Mouse (Mus musculus) forebrain, embryonic 11.5 days (tissue): ENCODE measurements around the gene Cnih1. TPM values are rescaled to one million over a fixed set of nuclear protein-coding genes. Genes with fewer than 3 reads are reported as not detected.
"Not testable (repeated sequence)": the region's sequence is repeated elsewhere in the genome, so short reads cannot be mapped to it uniquely, and the experiment has no call there.

Source experiments
- ATAC-seq: fragments of 200-750 bp; cut with Nextera tagmentation; replicated peaks from 2 replicates; pipeline ENCODE4 v1.8.0; 2017; ENCODE audit warnings: moderate TSS enrichment; ENCODE audit not compliant: low FRiP score
- DNase-seq: peaks from one replicate; pipeline ENCODE4 v3.0.0-alpha.2; 2017; ENCODE audit warnings: low spot score
- H3K27ac ChIP-seq: fragments of 300-500 bp; sonication (generic); 2 replicates; pipeline ENCODE4 v1.5.1; 2014; ENCODE audit warnings: low read depth, low read length
- H3K27me3 ChIP-seq: fragments of 300-500 bp; sonication (generic); 2 replicates; pipeline ENCODE4 v1.6.1; 2014; ENCODE audit warnings: mild to moderate bottlenecking, low read length, mixed read lengths; ENCODE audit not compliant: control insufficient read depth, insufficient read depth
- H3K36me3 ChIP-seq: fragments of 300-500 bp; sonication (generic); 2 replicates; pipeline ENCODE4 v1.6.1; 2014; ENCODE audit warnings: mild to moderate bottlenecking, low read length, moderate library complexity, mixed read lengths; ENCODE audit not compliant: control insufficient read depth, insufficient read depth
- H3K4me1 ChIP-seq: fragments of 300-500 bp; sonication (generic); replicated peaks from 2 replicates; pipeline ENCODE4 v1.6.1; 2014; ENCODE audit warnings: low read length, mixed read lengths; ENCODE audit not compliant: control insufficient read depth, insufficient read depth
- H3K4me2 ChIP-seq: fragments of 300-500 bp; sonication (generic); 2 replicates; pipeline ENCODE4 v1.6.1; 2014; ENCODE audit warnings: low read depth, mild to moderate bottlenecking, low read length, moderate library complexity, mixed read lengths; ENCODE audit not compliant: severe bottlenecking
- H3K4me3 ChIP-seq: fragments of 300-500 bp; sonication (generic); 2 replicates; pipeline ENCODE4 v1.5.1; 2014; ENCODE audit warnings: low read depth, low read length
- H3K9ac ChIP-seq: fragments of 300-500 bp; sonication (generic); 2 replicates; pipeline ENCODE4 v1.6.1; 2014; ENCODE audit warnings: low read length
- H3K9me3 ChIP-seq: fragments of 300-500 bp; sonication (generic); 2 replicates; pipeline ENCODE4 v1.6.1; 2016; ENCODE audit warnings: low read length, mixed read lengths; ENCODE audit not compliant: control insufficient read depth
- WGBS: fragments of 180-500 bp; shearing (Covaris S2); extraction: QIAGEN DNeasy Blood & Tissue Kit; methylation state at CpG from one replicate; pipeline ENCODE4 v1.1.7; 2014; 5-methylcytosine and 5-hydroxymethylcytosine counted together
- polyA plus RNA-seq: library from polyadenylated mRNA; unstranded; fragments of >200 nt; fragmentation: Nextera tagmentation; extraction: Ambion mirVana; gene quantifications from 2 replicates; pipeline ENCODE4 v1.2.1, GENCODE M21; 2014

The Cnih1 gene
- polyA plus RNA-seq, 1 experiment from 2014 or later: 209 TPM

DNA sequence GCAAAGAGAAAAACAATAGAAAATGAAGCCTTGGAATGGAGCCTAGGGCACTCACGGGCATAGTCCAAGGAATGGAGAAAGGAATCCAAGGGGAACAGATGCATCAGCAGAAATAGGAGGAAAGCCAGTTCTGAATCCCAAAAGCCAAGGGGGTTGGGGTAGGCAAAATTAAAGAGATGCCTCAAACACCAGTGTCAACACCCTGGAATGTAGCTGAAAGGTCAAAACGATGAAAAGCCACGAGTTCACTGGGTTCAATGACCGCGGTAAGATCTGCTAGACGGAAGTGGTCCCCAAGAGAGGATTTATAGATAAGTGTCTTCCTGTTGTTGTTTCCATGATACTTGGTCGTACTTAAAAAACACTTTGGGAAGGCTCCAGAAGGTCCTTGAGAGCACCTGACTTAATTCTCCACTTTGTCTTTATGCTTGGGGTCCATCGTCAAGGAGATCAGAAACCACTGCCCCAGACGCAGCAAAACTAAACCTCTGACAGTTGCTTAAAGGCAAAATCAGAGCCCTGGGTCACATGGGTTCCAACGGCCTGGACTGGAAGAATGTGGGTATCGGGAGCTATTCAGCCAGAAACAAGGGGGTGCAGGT lies 33.2 kb upstream of the Cnih1 start:
- Histone ChIP-seq H3K27me3 (no peaks in the 10 kb centered on the region), H3K4me1 (peaks cover 5% of the 10 kb centered on the region; the same call in 1 of the 2 replicates), H3K27ac (peak overlapping the region; percentile 76), H3K4me2 (peak overlapping the region; percentile 68), H3K9ac (peak overlapping the region; percentile 83), H3K36me3 (no peaks in the 10 kb centered on the region), H3K9me3 (no peaks in the 10 kb centered on the region), H3K4me3 (peak overlapping the region; percentile 89)
- ATAC-seq (no peak; the same call in 1 of the 2 replicates), DNase-seq (no peak)
- WGBS: 2% methylated on average over 11 of the region's 11 CpGs

DNA sequence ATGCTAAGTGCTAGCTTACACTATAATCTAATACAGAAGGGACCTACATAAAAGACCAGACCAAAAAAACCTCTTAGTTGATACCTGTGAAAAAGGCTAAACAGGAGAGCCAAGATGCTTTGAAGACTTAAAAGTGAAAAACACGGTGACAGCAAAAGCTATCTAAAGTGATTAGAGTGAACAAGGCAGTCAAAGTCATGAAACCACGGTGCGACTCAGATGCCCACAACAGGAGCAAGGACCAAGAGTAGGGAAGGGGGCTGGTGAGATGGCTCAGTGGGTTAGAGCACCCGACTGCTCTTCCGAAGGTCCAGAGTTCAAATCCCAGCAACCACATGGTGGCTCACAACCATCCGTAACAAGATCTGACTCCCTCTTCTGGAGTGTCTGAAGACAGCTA lies 31.8 kb upstream of the Cnih1 start:
- H3K4me2 ChIP-seq, ATAC-seq, H3K9me3 ChIP-seq, H3K36me3 ChIP-seq, H3K9ac ChIP-seq, H3K27ac ChIP-seq, H3K4me1 ChIP-seq, H3K27me3 ChIP-seq, DNase-seq, H3K4me3 ChIP-seq: not testable (repeated sequence)
- 94% methylated on average over 5 of the region's 6 CpGs for WGBS

DNA sequence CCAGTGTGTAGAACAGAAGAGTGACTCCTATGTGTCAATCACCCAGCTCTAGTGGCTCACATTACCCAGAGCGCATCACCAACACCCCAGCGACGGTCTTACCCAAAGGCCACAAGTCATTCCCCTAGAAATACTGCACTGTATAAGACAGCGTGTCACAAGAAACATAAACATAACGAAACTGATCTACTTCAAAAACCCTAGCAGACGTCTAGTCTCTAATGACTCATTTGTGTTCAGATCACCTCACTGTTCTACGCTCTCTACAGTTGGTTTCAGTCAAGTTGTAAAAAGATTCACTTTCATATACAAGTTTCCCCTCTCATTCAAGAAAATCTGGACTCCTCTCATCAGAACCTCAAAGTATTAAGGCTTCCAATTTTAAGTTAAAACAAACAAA lies 30.5 kb upstream of the Cnih1 start:
- ATAC-seq (no peak), DNase-seq (no peak)
- Histone ChIP-seq H3K9me3 (no peaks in the 10 kb centered on the region), H3K4me1 (peaks cover 5% of the 10 kb centered on the region; the same call in 1 of the 2 replicates), H3K27ac (no peak overlapping the region), H3K9ac (no peak overlapping the region), H3K27me3 (no peaks in the 10 kb centered on the region), H3K4me3 (no peak overlapping the region), H3K36me3 (no peaks in the 10 kb centered on the region; the same call in 1 of the 2 replicates), H3K4me2 (no peak overlapping the region)
- WGBS: 94% methylated on average over 7 of the region's 7 CpGs

DNA sequence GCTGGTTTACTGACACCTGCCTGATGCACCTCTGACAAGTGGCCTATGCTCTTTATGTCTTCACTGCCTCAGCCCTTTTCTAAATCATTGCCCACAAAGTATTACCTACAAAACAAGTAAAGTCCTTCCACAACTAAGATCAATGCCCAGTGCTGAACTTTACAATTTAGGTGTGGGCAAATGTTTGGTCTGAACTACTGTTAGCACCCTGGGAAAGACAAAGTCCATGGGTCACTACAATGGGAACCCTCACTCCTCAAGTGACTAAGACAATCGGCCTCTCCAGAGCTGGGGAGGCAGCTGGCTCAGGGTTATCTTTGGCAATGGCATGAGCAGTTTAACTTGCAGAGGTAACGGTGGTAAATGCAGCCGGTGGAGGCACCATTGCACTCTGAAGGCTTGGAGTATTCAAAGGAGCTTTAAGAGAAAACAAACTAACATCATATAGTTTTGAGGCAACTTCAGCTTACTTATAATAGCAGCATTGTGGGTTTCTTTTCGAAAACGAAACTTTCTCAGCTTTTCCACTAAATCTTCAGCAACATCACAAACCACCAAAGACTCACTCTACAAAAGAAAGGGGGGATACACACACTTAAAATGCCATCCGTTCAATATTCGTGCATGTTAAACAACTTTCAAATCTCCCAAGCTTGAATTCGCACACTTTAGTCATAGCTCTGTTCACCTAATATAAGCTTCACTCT lies 28.9 kb upstream of the Cnih1 start:
- Histone ChIP-seq H3K4me3 (no peak overlapping the region), H3K27me3 (no peaks in the 10 kb centered on the region), H3K36me3 (no peaks in the 10 kb centered on the region; the same call in 1 of the 2 replicates), H3K4me2 (no peak overlapping the region), H3K27ac (no peak overlapping the region), H3K9me3 (no peaks in the 10 kb centered on the region), H3K9ac (no peak overlapping the region), H3K4me1 (peaks cover 5% of the 10 kb centered on the region; the same call in 1 of the 2 replicates)
- ATAC-seq (no peak), DNase-seq (no peak)
- WGBS: 92% methylated on average over 8 of the region's 8 CpGs

DNA sequence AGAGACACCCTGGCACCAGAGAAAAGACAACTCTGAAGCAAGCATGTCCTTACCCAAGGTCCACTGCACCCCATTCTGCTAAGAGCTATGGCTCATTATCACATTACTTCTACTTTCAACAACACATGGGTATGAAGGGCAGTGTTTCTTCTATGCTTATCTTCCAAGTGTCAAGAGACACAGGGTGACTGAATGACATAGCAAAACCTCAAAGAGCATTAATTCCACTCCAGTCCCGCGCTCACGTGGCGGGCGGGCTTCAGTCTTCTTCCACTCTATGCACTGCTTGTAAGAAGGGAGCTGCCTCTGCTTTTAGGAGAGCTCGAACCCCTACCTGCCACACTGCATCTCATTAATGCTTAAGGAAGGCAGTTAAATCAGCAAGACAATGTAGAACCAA lies 27.4 kb upstream of the Cnih1 start:
- Histone ChIP-seq H3K4me2 (no peak overlapping the region), H3K36me3 (no peaks in the 10 kb centered on the region; the same call in 1 of the 2 replicates), H3K4me3 (no peak overlapping the region), H3K27ac (no peak overlapping the region), H3K4me1 (0 out of 2 replicates have a peak, but pooled peaks cover 2% of the 10 kb centered on the region), H3K27me3 (no peaks in the 10 kb centered on the region), H3K9me3 (no peaks in the 10 kb centered on the region), H3K9ac (no peak overlapping the region)
- no peak for DNase-seq
- WGBS: 77% methylated on average over 6 of the region's 6 CpGs
- ATAC-seq: no peak

DNA sequence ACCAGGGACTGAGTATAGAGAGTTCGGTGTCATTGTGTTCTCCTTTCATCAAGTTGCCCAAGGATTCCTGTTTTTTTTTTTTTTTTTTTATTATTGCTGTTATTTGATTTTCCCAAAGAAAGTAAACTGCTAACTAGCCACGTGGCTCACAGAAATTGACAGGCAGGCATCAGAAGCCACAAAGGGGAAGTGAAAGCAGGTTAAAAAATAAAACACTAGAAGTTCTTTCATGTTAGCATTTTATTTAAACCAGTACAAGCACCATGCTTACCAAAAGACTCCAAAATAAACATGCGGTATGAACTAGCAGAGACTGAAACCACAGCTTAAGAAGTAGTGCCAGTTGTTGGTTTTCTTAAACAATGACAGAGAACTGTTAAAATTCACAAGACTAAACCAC lies 19.7 kb upstream of the Cnih1 start:
- 82% methylated on average over 3 of the region's 3 CpGs for WGBS
- no peak overlapping the region for H3K27ac ChIP-seq
- no peak for DNase-seq
- H3K9me3 ChIP-seq: no peaks in the 10 kb centered on the region
- no peak for ATAC-seq
- H3K9ac ChIP-seq: no peak overlapping the region
- H3K27me3 ChIP-seq: no peaks in the 10 kb centered on the region
- no peak overlapping the region for H3K4me3 ChIP-seq
- H3K4me1 ChIP-seq: no peaks in the 10 kb centered on the region
- no peaks in the 10 kb centered on the region for H3K36me3 ChIP-seq
- no peak overlapping the region for H3K4me2 ChIP-seq

DNA sequence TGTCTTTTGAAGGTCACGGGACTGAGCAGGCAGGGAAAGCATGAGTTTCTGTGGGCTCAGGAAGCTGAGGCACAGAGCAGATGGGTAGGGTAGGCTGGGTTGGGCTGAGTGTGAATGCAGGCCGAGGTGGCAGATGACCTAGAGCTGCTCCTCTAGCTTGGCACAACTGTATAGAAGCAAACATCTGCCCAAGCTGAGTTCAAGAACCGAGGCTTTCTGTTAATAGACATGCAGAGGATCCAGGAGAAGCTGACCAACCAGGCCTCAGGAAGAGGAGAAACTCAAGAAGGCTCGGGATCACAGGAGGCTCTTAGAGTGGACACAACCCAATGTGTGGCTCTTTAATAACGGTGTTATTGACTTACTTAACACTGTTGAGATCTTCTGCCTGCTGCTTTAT lies 18.0 kb upstream of the Cnih1 start:
- no peak for ATAC-seq
- H3K4me1 ChIP-seq: no peaks in the 10 kb centered on the region
- WGBS: 84% methylated on average over 5 of the region's 5 CpGs
- no peak overlapping the region for H3K27ac ChIP-seq
- H3K4me3 ChIP-seq: no peak overlapping the region
- no peaks in the 10 kb centered on the region for H3K9me3 ChIP-seq
- DNase-seq: no peak
- H3K27me3 ChIP-seq: no peaks in the 10 kb centered on the region
- no peak overlapping the region for H3K9ac ChIP-seq
- H3K4me2 ChIP-seq: no peak overlapping the region
- H3K36me3 ChIP-seq: no peaks in the 10 kb centered on the region

DNA sequence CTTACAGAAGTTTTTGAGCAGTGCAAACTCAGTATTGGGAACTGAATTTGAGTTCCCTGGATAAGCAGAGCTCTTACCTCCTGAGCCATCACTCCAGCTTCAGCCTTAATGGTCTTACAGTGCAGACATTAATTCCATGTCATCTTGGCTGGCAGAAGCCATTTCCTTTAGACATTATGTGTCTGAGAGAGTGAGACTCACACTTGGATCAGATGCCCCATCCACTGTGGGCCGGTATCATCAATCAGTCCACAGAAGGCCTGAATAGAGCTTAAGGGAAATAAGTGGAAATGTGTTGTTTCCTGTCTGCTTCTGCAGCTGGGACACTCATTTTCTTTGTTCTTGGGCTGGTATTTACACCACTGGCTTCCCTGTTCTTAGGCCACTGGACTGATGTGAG lies 15.6 kb upstream of the Cnih1 start:
- H3K36me3 ChIP-seq: no peaks in the 10 kb centered on the region
- no peaks in the 10 kb centered on the region for H3K9me3 ChIP-seq
- ATAC-seq (no peak), DNase-seq (no peak)
- H3K4me1 ChIP-seq: no peaks in the 10 kb centered on the region
- no peak overlapping the region for H3K4me3 ChIP-seq
- no peaks in the 10 kb centered on the region for H3K27me3 ChIP-seq
- no peak overlapping the region for H3K9ac ChIP-seq
- no peak overlapping the region for H3K27ac ChIP-seq
- WGBS: 97% methylated on average over 1 of the region's 1 CpGs
- no peak overlapping the region for H3K4me2 ChIP-seq

DNA sequence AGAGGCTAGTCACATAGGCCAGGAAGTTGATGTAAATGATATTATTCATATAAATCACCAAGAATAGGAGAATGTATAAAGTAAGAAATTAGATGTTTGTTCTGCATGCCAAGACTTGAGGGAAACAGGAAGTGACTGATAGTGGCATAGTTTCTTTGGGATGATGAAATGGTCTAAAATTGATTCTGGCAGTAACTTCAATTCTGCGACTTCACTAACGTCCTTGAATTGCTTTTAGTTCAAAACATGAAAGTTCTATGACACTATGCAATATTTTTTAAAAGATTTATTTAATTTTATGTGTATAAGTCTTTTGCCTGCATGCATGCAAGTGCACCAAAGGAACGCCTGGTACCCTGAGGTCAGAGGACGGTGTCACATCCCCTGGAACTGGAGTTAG lies 15.0 kb upstream of the Cnih1 start:
- no peak for DNase-seq
- H3K27me3 ChIP-seq: no peaks in the 10 kb centered on the region
- no peak overlapping the region for H3K4me2 ChIP-seq
- no peaks in the 10 kb centered on the region for H3K9me3 ChIP-seq
- H3K27ac ChIP-seq: no peak overlapping the region
- ATAC-seq: no peak
- H3K4me1 ChIP-seq: no peaks in the 10 kb centered on the region
- H3K4me3 ChIP-seq: no peak overlapping the region
- no peak overlapping the region for H3K9ac ChIP-seq
- no peaks in the 10 kb centered on the region for H3K36me3 ChIP-seq
- WGBS: 84% methylated on average over 4 of the region's 4 CpGs
